Mouse (Mus musculus): ENCODE results near the gene Snx19.

The Snx19 gene

DNA sequence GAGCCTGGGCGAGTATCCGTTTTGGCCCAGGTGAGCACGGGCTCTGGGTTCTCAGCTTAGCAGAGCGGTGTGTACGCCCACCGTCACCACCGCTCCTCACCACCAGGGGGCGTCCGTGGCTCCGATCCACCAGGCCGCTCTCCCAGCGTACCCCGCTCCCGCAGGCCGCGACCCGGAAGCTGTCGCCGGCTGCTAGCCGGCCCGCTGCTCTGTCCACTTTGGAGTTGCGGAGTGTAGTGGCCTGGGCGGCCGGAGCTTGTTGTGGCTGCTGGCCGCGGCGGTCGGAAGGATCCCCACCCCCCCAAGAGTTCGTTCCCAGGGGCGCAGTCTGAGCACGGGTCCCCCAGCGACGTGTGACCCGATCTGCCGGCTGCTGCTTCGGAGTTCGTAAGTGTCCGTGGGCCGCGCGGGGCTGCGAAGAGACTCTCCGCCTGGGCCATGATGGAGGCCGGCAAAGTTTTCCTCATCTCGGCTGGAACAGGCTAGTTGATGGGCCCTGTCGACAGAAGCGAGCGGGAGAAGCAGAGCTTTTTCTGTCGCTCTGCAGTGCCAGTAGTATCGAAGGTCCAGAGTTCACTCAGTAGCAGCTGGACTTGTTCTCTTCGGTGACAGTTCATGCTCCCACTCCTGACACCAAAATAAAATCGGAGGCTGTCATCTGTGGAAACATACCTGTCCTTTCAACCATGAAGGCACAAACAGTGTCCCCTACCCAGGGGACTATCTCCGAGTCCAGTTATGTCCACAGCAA is at the start of gene Snx19:
TSS of gene Snx19 (plus strand) at position 227 of the 751 bp plus-strand sequence.
- peak; percentile 91 for DNase-seq

DNA sequence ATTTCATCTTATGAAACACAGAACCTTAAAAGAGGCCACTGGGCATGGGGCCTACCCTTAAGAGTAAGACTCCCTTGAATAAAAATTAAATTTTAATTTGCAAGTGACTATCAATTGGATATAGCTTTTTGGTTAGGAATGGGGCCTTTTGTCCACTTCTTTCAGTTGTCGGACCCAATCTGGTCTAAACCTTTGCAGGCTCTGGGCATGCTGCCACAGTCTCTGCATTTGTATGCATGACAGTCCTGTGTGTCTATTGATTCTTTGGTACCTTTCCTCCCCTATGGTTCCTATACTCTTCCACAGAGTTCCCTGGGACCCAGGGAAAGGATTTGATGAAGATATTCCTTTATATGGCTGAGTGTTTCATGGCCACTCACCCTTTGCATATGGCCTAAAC is 26.1 kb upstream of the Snx19 start:
- no peak for DNase-seq

DNA sequence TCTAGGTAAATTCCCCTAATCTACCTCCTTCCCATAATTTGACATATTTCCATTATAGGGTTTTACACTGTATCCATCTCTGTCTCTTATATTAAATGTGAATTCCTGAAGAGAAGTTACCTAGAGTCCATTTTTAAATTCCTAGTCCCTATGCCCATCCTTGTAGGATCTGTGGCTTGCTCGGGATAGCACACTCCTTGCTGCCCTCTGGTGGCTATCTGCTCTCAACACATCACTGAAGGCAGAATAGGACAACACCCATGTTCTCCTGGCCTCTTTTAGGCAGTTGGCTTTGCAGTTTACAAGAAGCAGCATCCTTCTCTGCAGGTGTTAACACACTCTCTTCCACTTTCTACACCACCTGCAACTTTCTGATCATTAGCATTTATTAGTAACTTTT is 4.0 kb upstream of the Snx19 start:
- peak; percentile 48 for DNase-seq

DNA sequence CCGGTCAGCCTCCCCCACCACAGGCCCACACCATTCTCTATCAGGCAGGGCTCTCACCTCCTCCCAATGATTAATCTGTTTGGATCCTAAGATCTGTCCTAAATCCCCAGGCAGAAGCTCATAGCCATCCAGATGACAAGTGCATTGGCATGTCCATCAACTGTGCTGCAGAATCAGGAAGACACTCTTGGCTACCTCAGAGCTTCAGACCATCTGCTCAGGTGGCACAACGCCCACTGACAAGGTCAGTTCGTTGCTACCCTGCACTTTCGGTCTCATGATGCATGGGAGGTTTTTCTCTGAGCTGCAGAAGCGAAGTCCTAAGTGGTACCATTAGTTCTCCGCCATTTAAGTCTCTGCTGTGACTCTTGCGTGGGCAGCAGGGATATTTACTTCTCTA is 1.7 kb upstream of the Snx19 start:
- DNase-seq, result no peak

DNA sequence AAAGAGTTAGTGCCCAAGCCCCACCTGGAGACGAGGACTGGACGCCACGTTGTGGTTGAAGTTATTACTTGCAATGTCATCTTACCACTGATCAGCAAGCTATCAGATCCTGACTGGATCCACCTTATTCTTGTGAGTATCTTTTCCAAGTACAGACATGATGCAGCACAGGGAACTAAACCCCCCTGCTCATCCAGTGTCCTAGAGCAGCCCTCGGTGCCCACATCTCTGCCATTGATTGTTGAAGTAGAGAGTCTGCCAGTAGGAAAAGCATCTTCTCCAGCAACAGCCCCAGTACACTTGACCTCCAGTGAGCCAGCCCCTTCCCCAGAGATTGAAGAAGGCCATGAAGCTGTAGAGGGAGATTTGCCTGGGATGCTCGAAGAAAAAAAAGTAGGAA is 1.3 kb downstream of the Snx19 start:
- no peak for DNase-seq

- DNase-seq, result no peak
Measured at GRCm38 (mm10) chr9:30430447-30430846, 3.5 kb downstream of the Snx19 start.

- DNase-seq, result no peak
Measured at GRCm38 (mm10) chr9:30431909-30432308, 5.0 kb downstream of the Snx19 start.

GRCm38 (mm10) chr9:30433914-30434313 is 7.0 kb downstream of the Snx19 start:
- no peak for DNase-seq

DNA sequence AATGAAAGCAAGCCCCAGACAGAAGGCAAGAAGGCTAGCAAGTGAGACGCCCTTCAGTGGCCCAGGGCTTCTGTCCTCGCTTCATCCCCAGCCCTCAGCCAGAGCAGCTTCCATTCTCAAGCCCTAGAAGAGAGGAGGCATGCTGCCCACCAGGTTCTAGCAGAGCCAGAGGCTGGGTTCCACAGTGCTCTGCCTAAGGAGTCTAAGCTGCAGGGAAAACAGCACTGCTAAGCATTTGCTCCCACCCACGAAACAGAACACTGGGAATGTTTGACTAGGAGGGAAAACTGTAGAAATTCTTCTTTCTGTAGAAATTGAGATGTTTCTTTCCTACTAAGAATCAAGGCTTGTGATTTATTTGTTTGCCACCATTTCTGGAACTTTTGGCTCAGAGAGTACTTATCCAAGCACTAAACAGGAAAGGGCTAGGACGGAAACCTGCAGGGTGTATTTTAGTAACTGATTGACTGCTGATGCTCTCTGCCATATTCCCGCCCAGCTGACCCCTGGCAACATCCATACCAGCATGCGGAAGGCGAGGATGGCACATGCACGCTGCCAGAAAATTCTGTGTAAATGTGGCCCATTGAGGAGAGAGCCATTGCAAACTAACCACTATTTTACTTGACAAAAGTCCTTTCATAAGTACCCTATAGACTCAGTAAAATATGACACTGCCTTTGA is 9.1 kb downstream of the Snx19 start:
- no peak for DNase-seq

GRCm38 (mm10) chr9:30438505-30438904 is 11.6 kb downstream of the Snx19 start:
- peak; percentile 52 for DNase-seq

DNA sequence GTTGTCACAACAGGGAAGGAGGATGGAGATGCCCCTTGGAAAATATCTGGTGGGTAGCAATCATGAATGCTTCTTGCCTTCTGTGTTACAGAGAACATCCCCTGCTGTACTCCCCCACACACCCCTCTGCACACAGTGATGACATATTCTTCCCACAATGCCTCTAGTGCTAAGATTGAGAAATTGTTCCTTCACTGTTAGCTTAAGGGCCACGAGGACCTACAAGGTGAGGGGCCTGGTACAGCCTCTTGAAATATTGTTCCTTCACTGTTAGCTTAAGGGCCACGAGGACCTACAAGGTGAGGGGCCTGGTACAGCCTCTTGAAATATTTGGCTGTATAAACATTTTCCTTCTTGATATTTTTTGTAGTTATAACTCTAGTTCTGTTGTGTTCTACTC is 14.9 kb downstream of the Snx19 start:
- no peak for DNase-seq

DNA sequence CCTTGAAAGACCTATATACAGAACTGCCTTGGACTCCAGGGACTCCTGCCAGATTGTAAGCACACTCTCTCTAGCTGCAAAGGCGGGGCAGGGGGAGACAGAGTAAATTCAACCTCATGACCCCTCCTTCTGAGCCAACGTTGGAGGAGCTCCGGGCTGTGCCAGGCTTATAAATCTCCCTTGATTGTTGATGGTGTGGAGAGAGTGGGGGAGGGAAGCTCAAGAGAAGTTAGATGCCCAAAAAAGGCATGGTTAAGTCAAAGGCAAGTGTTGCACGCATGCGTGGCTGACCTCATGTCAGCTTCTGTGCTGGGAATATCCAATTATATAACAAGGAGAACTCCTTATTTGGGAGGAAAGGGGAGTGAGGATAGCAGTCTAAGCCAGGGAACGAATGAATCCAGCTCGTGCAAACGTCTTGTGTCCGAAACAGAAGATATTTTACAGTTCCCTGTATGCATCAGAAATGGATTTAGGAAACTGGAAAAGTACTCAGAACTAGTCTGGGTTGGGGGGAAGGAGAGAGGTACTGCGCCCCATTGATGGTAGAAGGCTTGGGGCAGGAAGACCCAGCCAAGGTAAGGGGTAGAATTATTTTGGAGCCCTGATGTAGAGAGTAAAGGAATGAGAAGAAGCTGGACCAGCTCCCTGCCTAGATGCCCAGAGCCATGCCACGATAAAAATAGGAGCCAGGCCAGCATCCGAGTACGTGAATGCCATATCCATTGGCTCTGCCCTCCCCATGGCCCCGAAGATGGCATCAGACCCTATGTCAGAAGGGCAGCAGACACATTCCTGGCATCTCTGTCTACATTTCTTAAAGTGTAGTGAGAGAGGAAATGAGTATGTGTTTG is 18.6 kb downstream of the Snx19 start:
- DNase-seq, result no peak

- no peak for DNase-seq
Measured at GRCm38 (mm10) chr9:30446126-30446525, 19.2 kb downstream of the Snx19 start.

- DNase-seq, result peak; percentile 23
Measured at GRCm38 (mm10) chr9:30448459-30448858, 21.6 kb downstream of the Snx19 start.

GRCm38 (mm10) chr9:30449862-30450261 is 23.0 kb downstream of the Snx19 start:
- DNase-seq, result no peak

- no peak for DNase-seq
Measured at GRCm38 (mm10) chr9:30450834-30451233, 23.9 kb downstream of the Snx19 start.

GRCm38 (mm10) chr9:30454527-30454926 is 27.6 kb downstream of the Snx19 start:
- DNase-seq, result no peak

DNA sequence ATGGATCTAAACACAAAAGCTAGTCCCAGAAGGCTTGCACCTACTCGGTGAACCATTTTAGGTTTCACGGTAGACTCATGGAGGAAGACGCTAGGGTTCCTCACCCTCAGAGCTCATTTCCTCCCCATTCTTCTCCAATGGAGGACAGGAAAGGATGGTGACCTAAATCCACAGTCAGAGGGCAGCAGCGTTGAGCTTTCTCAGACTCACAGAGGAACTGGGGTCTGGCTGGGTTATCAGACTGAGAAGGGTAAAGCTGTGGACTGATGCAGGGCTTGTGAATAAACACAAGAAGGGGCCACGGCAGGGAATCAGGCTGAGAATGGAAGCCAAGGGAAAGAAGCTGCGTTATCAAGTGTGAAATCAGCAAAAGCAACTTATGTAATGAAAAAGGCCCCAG is 29.3 kb downstream of the Snx19 start:
- no peak for DNase-seq

DNA sequence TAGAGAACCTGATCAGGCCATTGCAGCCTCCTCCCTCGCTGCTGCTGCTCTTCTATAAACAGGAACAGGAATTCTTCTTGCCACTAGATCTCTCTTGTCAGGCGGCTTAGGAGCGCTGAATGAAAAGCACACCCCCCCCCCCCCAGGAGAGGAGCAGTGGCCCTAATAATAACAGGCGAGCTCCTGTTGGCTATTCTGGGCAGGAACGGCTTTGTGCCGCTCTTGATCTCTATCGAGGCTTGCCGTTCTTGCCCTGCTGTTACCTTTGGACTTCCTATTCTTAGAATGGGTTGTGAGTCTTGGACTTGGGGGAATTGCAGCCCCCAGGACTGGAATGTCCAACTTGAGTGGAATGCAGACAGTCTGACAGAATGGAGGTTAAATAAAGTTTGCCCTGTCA is 33.6 kb downstream of the Snx19 start:
- no peak for DNase-seq

- no peak for DNase-seq
Measured at GRCm38 (mm10) chr9:30464661-30465060, 37.8 kb downstream of the Snx19 start.

DNA sequence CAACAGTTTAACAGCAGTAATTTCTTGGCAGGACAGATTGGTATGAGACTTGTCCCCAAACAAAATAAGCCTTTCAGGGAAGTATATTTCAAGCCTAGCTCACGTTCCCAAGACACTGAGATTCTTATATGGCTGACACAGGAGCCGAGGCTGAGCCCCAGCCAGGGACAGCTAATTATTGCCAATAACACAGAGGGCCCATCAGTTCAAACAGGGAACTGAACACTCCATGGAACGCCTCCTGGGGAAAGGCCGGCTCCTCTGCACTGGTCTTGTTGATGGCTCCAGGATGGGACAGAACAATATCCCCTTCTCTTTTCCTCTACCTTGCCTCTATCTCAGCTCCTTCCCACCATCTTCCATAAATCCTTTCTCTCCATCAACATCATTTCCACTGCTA is 53.1 kb downstream of the Snx19 start:
- DNase-seq, result no peak

DNA sequence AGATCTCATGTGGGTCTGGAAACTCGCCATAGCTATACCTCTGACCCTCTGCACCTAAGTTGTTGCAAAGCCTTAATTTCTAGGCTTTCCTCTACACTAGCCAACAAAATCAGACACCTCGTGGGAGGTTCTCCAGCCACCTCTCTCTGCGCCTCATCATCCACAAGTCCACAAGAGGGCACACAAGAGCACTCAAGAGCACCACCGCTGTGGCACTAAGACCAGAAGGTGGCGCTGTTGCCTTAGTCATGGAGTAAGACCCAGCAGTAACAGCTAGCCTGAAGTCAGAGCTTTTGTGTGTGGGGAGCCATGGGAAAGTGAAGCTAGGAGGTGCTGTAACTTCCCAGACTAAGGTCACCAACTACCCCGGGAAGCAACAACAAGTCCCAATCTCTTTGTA is 53.6 kb downstream of the Snx19 start:
- peak; percentile 92 for DNase-seq

DNA sequence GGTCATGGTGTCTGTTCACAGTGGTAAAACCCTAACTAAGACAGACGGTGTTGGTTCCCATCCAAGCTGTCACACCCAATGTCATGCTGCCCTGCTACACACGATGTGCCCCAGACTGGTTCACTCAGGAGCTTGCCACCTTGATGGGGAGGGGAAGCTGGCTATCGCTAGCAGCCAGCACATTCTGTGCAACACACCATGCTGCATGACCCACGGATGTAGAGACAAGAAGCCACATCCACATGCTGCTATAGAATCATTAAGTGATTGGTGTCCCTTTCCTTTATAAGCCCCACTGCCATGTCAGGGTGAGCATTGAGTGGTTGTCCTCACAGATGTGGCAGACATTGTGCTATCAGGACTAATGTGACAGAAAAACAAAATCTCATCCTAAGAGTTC is 55.2 kb downstream of the Snx19 start:
- DNase-seq, result no peak

DNA sequence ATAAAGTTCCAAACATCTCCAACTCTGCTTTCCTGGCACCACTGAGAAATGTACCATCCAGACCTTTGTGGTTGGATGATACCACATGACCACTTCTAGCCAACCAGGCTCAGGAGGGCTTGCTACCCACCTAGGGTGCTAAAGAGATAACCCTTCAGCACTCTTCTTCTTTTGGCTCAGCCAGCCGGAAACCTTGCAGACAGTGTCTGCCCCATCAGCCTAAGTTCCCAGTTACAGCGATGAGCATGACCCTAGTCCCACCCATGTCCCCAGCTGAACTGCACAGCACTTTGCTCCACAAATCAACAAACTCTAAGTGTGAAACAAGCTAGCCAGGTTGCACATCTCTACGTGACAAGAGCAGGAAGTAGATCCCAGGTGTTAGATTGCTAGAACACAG is 57.3 kb downstream of the Snx19 start:
- no peak for DNase-seq
